Mouse (Mus musculus): ENCODE results near the gene Abca7.

The Abca7 gene

GRCm38 (mm10) chr10:79994397-79995115, 1.7 kb upstream of the Abca7 start:
- peak; percentile 73 for DNase-seq (ENCODE audit: low read depth)

GRCm38 (mm10) chr10:79995636-79996035, 658 bp upstream of the Abca7 start:
- peak; percentile 51 for DNase-seq (ENCODE audit: low read depth)

GRCm38 (mm10) chr10:79997034-79997760, 903 bp downstream of the Abca7 start:
- DNase-seq (ENCODE audit: low read depth): peak; percentile 64

GRCm38 (mm10) chr10:79997819-79998218, 1.5 kb downstream of the Abca7 start:
- DNase-seq (ENCODE audit: low read depth): no peak

- no peak for DNase-seq (ENCODE audit: low read depth)
Measured at GRCm38 (mm10) chr10:80001945-80002344, 5.7 kb downstream of the Abca7 start.

- DNase-seq (ENCODE audit: low read depth): no peak
Measured at GRCm38 (mm10) chr10:80002829-80003228, 6.5 kb downstream of the Abca7 start.

GRCm38 (mm10) chr10:80003374-80004232, 7.3 kb downstream of the Abca7 start:
- DNase-seq (ENCODE audit: low read depth): no peak

- DNase-seq (ENCODE audit: low read depth): no peak
Measured at GRCm38 (mm10) chr10:80004233-80004705, 8.0 kb downstream of the Abca7 start.

GRCm38 (mm10) chr10:80011740-80012139, 15.4 kb downstream of the Abca7 start:
- no peak for DNase-seq (ENCODE audit: low read depth)

GRCm38 (mm10) chr10:80013609-80014008, 17.3 kb downstream of the Abca7 start:
- no peak for DNase-seq (ENCODE audit: low read depth)

GRCm38 (mm10) chr10:80014484-80015290, 18.4 kb downstream of the Abca7 start:
- peak; percentile 39 for DNase-seq (ENCODE audit: low read depth)

- peak; percentile 15 for DNase-seq (ENCODE audit: low read depth)
Measured at GRCm38 (mm10) chr10:80015583-80015982, 19.3 kb downstream of the Abca7 start.

- peak; percentile 92 for DNase-seq (ENCODE audit: low read depth)
Measured at GRCm38 (mm10) chr10:80016511-80016910, 20.2 kb downstream of the Abca7 start, which contains the start of gene Arhgap45. Gene Arhgap45 (plus strand): TSS chr10:80016653.

- peak; percentile 66 for DNase-seq (ENCODE audit: low read depth)
Measured at GRCm38 (mm10) chr10:80016931-80017330, 20.6 kb downstream of the Abca7 start.

- peak; percentile 93 for DNase-seq (ENCODE audit: low read depth)
Measured at GRCm38 (mm10) chr10:80017361-80017760, 21.1 kb downstream of the Abca7 start.

- peak; percentile 71 for DNase-seq (ENCODE audit: low read depth)
Measured at GRCm38 (mm10) chr10:80017771-80018170, 21.5 kb downstream of the Abca7 start.

- peak; percentile 83 for DNase-seq (ENCODE audit: low read depth)
Measured at GRCm38 (mm10) chr10:80018739-80019297, 22.5 kb downstream of the Abca7 start.

- peak; percentile 34 for DNase-seq (ENCODE audit: low read depth)
Measured at GRCm38 (mm10) chr10:80019471-80020131, 23.3 kb downstream of the Abca7 start.

GRCm38 (mm10) chr10:80020191-80020590, 23.9 kb downstream of the Abca7 start:
- peak; percentile 56 for DNase-seq (ENCODE audit: low read depth)

GRCm38 (mm10) chr10:80020603-80021319, 24.5 kb downstream of the Abca7 start:
- peak; percentile 37 for DNase-seq (ENCODE audit: low read depth)

Data from naive thymus-derived CD4-positive, alpha-beta T cell, adult 2 months (primary cell).